Mouse (Mus musculus) heart, embryonic 14.5 days (tissue): ENCODE data around the gene Calhm2. TPM values are rescaled to one million over a fixed set of nuclear protein-coding genes. Genes with fewer than 3 reads are reported as not detected.

Experiments used
- ATAC-seq: fragments of 200-750 bp; cut with Nextera tagmentation; 2 replicates; pipeline ENCODE4 v1.8.0; 2017; ENCODE audit warnings: low read depth, moderate TSS enrichment; ENCODE audit not compliant: insufficient number of reproducible peaks, insufficient read depth, low FRiP score
- H3K27ac ChIP-seq, 2 experiments: fragments of 200-500 bp in 1 of 2; fragments of 300-500 bp in 1 of 2; sonication (generic) in 1 of 2; replicated peaks in 1 of 2; 2 replicates each; pipeline ENCODE4 v1.5.1; 2012 to 2014; ENCODE audit warnings: low read depth in 2 of 2, low read length in 2 of 2, control low read depth in 1 of 2, mild to moderate bottlenecking in 1 of 2, mixed read lengths in 1 of 2; ENCODE audit not compliant: control insufficient read depth in 1 of 2, insufficient read depth in 1 of 2
- H3K27me3 ChIP-seq: fragments of 300-500 bp; sonication (generic); 2 replicates; pipeline ENCODE4 v1.6.1; 2014; ENCODE audit warnings: mild to moderate bottlenecking, low read length, control low read depth; ENCODE audit not compliant: control insufficient read depth, insufficient read depth
- H3K36me3 ChIP-seq: fragments of 300-500 bp; sonication (generic); 2 replicates; pipeline ENCODE4 v1.6.1; 2014; ENCODE audit warnings: mild to moderate bottlenecking, control low read depth, low read length, mixed read lengths; ENCODE audit not compliant: control insufficient read depth, insufficient read depth
- H3K4me1 ChIP-seq, 2 experiments: fragments of 200-500 bp in 1 of 2; fragments of 300-500 bp in 1 of 2; sonication (generic) in 1 of 2; 2 replicates each; pipeline ENCODE4 v1.6.1; 2012 to 2014; ENCODE audit warnings: low read length in 2 of 2, control low read depth in 1 of 2, mixed read lengths in 1 of 2; ENCODE audit not compliant: control insufficient read depth in 2 of 2, insufficient read depth in 2 of 2
- H3K4me2 ChIP-seq: fragments of 300-500 bp; sonication (generic); 2 replicates; pipeline ENCODE4 v1.6.1; 2014; ENCODE audit warnings: mild to moderate bottlenecking, low read length
- H3K4me3 ChIP-seq, 2 experiments: fragments of 200-500 bp in 1 of 2; fragments of 300-500 bp in 1 of 2; sonication (generic) in 1 of 2; 2 replicates each; pipeline ENCODE4 v1.5.1; 2012 to 2014; ENCODE audit warnings: low read length in 2 of 2, mild to moderate bottlenecking in 2 of 2, control low read depth in 1 of 2, low read depth in 1 of 2, moderate library complexity in 1 of 2; ENCODE audit not compliant: control insufficient read depth in 1 of 2, insufficient read depth in 1 of 2
- H3K9ac ChIP-seq: fragments of 300-500 bp; sonication (generic); 2 replicates; pipeline ENCODE4 v1.6.1; 2014; ENCODE audit warnings: mild to moderate bottlenecking, low read length
- H3K9me3 ChIP-seq: fragments of 300-500 bp; sonication (generic); 2 replicates; pipeline ENCODE4 v1.6.1; 2016; ENCODE audit warnings: low read length, control low read depth; ENCODE audit not compliant: control insufficient read depth
- WGBS: fragments of 180-500 bp; shearing (Covaris S2); extraction: QIAGEN DNeasy Blood & Tissue Kit; methylation state at CpG from one replicate; pipeline ENCODE4 v1.1.7; 2014; 5-methylcytosine and 5-hydroxymethylcytosine counted together
- polyA plus RNA-seq: library from polyadenylated mRNA; unstranded; fragments of >200 nt; fragmentation: Nextera tagmentation; extraction: Ambion mirVana; gene quantifications from 2 replicates; pipeline ENCODE4 v1.2.1, GENCODE M21; 2014

Gene Calhm2
- polyA plus RNA-seq, 1 experiment from 2014 or later = 1.7 TPM

GRCm38 (mm10) chr19:47178001-47178400, 39.9 kb upstream of the Calhm2 start:
- H3K27ac ChIP-seq = no peak overlapping the region
- ATAC-seq = no peak

GRCm38 (mm10) chr19:47176916-47177505, 38.9 kb upstream of the Calhm2 start:
- H3K9ac ChIP-seq = no peak overlapping the region
- H3K4me2 ChIP-seq = no peak overlapping the region
- 71% methylated on average over 2 of the region's 2 CpGs for WGBS
- H3K27ac ChIP-seq = no peak overlapping the region
- peaks cover 2% of the 10 kb centered on the region; the same call in 1 of the 2 replicates for H3K9me3 ChIP-seq
- H3K27me3 ChIP-seq = peaks cover 37% of the 10 kb centered on the region
- no peak for ATAC-seq
- peaks cover 0 to 6% of the 10 kb centered on the region in 2 experiments; a peak in 3 of 4 replicates for H3K4me1 ChIP-seq
- H3K4me3 ChIP-seq = no peak overlapping the region
- H3K36me3 ChIP-seq = no peaks in the 10 kb centered on the region

More at GRCm38 (mm10) chr19:47178001-47178400, 39.9 kb upstream of the Calhm2 start:
- Histone ChIP-seq H3K4me3 (peak overlapping the region; percentile 60 to 69; a peak in 3 of 4 replicates), H3K9me3 (peaks cover 6% of the 10 kb centered on the region; the same call in 1 of the 2 replicates), H3K4me1 (peaks cover 0 to 6% of the 10 kb centered on the region in 2 experiments; a peak in 3 of 4 replicates), H3K4me2 (peak overlapping the region; percentile 100), H3K36me3 (no peaks in the 10 kb centered on the region), H3K27me3 (peaks cover 37% of the 10 kb centered on the region), H3K9ac (no peak overlapping the region)
- 20% methylated on average over 10 of the region's 10 CpGs for whole genome bisulfite sequencing

- peaks cover 27% of the 10 kb centered on the region for H3K27me3 ChIP-seq
- peaks cover 0 to 6% of the 10 kb centered on the region in 2 experiments; a peak in 3 of 4 replicates for H3K4me1 ChIP-seq
- no peak overlapping the region for H3K4me2 ChIP-seq
- no peak overlapping the region for H3K27ac ChIP-seq
- H3K9ac ChIP-seq = no peak overlapping the region
- WGBS = 54% methylated on average over 2 of the region's 2 CpGs
- H3K36me3 ChIP-seq = no peaks in the 10 kb centered on the region
- ATAC-seq = no peak
- H3K4me3 ChIP-seq = no peak overlapping the region
- H3K9me3 ChIP-seq = no peaks in the 10 kb centered on the region
These were observed 37.4 kb upstream of the Calhm2 start for GRCm38 (mm10) chr19:47175472-47175871.

DNA sequence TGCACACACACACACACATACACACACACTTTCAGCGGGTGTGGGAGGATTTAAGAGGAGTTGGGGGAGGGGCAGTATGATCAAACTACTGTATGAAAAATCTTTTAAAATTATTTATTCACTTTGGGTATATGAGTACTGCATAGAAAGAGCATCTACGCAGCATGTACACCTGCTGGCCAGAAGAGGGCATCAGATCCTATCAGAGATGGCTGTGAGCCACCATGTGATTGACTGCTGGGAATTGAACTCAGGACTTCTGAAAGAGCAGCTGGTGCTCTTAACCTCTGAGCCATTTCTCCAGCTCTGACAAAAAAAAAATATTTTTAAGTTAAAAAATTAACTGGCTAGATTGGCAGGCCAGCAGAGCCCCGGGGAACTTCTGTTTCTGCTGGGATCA, 36.4 kb upstream of the Calhm2 start:
- Histone ChIP-seq H3K4me1 (peaks cover 0 to 3% of the 10 kb centered on the region in 2 experiments; a peak in 3 of 4 replicates), H3K27me3 (peaks cover 19% of the 10 kb centered on the region), H3K9me3 (no peaks in the 10 kb centered on the region), H3K4me3 (no peak overlapping the region), H3K9ac (no peak overlapping the region), H3K27ac (no peak overlapping the region), H3K4me2 (no peak overlapping the region), H3K36me3 (no peaks in the 10 kb centered on the region)
- no peak for ATAC-seq
- 57% methylated on average over 3 of the region's 3 CpGs for WGBS

DNA sequence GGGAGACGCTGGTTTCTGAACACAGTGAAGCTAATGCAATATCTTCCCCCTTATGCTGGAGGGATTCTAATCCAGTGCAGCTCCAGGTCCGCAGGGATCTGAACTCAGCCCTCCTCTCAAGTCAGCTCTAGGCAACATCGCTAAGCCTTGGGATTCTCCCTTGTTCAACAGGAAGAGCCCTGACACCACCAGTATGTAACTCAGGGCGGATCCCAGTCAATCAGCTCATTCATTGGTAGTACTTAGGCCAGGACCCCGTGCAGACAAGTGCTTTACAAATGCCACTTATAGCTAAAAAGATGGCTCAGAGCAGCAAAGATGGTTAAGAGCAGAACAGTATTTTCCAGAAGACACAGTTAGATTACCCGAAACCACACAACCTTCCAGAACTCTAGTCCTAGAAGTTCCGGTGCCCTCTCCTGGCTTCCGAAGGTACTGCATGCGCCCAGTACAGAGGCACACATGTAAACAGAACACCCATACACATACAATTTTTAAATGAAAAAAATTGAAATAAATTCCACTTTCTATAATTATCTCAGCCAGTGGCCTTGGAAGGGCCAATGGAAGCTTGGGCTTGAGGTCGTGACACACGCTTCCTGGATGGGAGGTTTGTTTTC, 30.8 kb upstream of the Calhm2 start:
- 16% methylated on average over 11 of the region's 11 CpGs for WGBS
- 0 out of 2 replicates have a peak, but pooled peaks cover 4% of the 10 kb centered on the region for H3K27me3 ChIP-seq
- peak overlapping the region; percentile 19 to 22; a peak in 1 of 4 replicates for H3K4me3 ChIP-seq
- ATAC-seq = no peak
- peak overlapping the region; percentile 62 for H3K4me2 ChIP-seq
- peak overlapping the region; percentile 52; the same call in 1 of the 2 replicates for H3K9ac ChIP-seq
- H3K4me1 ChIP-seq = peaks cover 6 to 11% of the 10 kb centered on the region in 2 experiments; a peak in 2 of 4 replicates
- no peaks in the 10 kb centered on the region for H3K36me3 ChIP-seq
- H3K27ac ChIP-seq = no peak overlapping the region
- no peaks in the 10 kb centered on the region for H3K9me3 ChIP-seq

- H3K27me3 ChIP-seq = 0 out of 2 replicates have a peak, but pooled peaks cover 4% of the 10 kb centered on the region
- H3K36me3 ChIP-seq = no peaks in the 10 kb centered on the region
- H3K4me2 ChIP-seq = peak overlapping the region; percentile 62
- H3K9ac ChIP-seq = peak overlapping the region; percentile 52; the same call in 1 of the 2 replicates
- no peak for ATAC-seq
- H3K4me3 ChIP-seq = peak overlapping the region; percentile 22 to 29; a peak in 2 of 4 replicates
- no peaks in the 10 kb centered on the region for H3K9me3 ChIP-seq
- H3K4me1 ChIP-seq = peaks cover 6 to 11% of the 10 kb centered on the region in 2 experiments; a peak in 2 of 4 replicates
- WGBS = 4% methylated on average over 13 of the region's 13 CpGs
- no peak overlapping the region for H3K27ac ChIP-seq
These were observed 30.1 kb upstream of the Calhm2 start for GRCm38 (mm10) chr19:47168223-47168622.

GRCm38 (mm10) chr19:47167617-47168214, 29.6 kb upstream of the Calhm2 start:
- Histone ChIP-seq H3K4me2 (peak overlapping the region; percentile 62), H3K4me3 (peak overlapping the region in 1 of 2 experiments; percentile 22; a peak in 1 of 4 replicates), H3K27ac (no peak overlapping the region), H3K9me3 (no peaks in the 10 kb centered on the region), H3K27me3 (0 out of 2 replicates have a peak, but pooled peaks cover 4% of the 10 kb centered on the region), H3K9ac (no peak overlapping the region), H3K36me3 (no peaks in the 10 kb centered on the region), H3K4me1 (peaks cover 6 to 11% of the 10 kb centered on the region in 2 experiments; a peak in 2 of 4 replicates)
- WGBS = 39% methylated on average over 7 of the region's 7 CpGs
- ATAC-seq = no peak
